Mouse (Mus musculus) left cerebral cortex, postnatal 4 days (tissue): ENCODE data around the gene Pcyox1. TPM values are rescaled to one million over a fixed set of nuclear protein-coding genes. Genes with fewer than 3 reads are reported as not detected.
A peak's percentile ranks its signal among the peaks of the same experiment; 100 is the strongest.
"Not testable (repeated sequence)": the region's sequence is repeated elsewhere in the genome, so short reads cannot be mapped to it uniquely, and the experiment has no call there.

Experiments used
- DNase-seq: peaks from one replicate; pipeline ENCODE4 v3.0.0-alpha.2; 2022
- intact Hi-C: fragments of 180-260 bp; cut with DNase I; formaldehyde crosslinking; loops from one replicate; pipeline ENCODE4 v1.15.1; 2025
- total RNA-seq, 2 experiments: library from RNA; stranded (reverse); gene quantifications; 2 replicates each; pipeline ENCODE4 v1.2.3; 2021

Gene Pcyox1
- total RNA-seq, 2 experiments from 2014 or later, result 105 to 113 TPM

DNA sequence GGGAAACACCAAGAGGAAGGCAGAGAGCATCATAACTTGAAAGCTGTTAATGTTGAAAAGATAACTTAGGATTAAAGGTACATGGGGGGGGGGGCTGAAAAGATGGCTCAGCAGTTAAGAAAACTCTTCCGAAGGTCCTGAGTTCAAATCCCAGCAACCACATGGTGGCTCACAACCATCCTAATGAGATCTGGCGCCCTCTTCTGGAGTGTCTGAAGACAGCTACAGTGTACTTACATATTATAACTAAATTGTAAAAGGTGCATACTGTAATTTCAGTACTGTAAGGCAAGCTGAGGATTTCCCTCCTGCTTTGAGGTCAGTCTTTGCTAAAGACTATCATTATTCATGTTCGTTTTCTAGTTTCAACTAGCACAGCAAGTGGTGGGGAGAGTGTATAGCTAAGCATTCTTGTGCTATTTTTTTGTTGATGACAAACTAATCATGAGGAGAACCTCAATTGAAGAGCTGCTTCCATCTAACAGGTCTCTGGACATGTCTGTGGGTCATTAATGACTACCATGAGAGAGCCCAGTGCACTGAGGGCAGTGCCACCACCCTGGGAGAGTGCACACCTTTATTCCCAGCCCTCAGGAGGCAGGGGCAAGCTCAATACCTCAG, 26.8 kb downstream of the Pcyox1 start:
- intact Hi-C loops, result no loop called here
- no peak for DNase-seq

DNA sequence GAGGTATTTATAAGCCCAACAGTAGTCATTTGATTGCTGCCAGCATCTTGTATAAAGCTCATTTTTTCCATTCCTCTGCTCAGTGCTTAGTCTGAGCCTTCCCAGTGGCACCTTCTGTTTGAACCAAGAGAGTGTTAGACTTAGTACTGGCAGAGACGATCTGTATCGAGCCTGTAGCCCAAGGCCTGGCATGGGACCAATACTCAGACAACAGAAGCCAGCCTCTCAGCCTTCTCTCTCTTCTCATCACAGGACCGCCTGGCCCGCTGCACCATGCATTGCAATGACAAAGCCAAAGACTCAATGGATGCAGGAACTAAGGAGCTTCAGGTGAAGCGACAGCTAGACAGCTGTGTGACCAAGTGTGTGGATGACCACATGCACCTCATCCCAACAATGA, 28.5 kb downstream of the Pcyox1 start:
- no peak for DNase-seq
- intact Hi-C loops, result loop anchor here (10.0 kb wide), 1 partner anchor 344 kb away; the partner anchor contains the start of gene Add2

DNA sequence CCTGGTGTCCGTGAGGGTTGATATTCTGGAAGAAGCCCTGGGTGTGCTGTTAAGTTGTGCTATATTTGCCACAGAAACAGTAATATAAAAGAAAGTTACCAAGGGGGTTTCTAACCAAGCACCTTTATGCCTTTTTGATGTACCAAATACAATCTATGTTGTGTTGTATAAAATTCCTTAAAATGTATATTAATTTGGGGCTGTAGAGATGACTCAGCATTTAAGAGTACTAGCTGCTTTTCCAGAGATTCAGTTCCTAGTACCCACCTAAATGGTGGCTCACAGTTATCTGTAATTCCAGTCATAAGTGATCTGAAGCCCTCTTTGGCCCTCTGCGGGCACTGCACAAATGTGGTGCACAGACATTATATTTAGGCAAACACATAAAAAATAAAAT, 30.1 kb downstream of the Pcyox1 start:
- intact Hi-C loops, result loop anchor here (10.0 kb wide), 1 partner anchor 342 kb away; the partner anchor contains the start of gene Add2
- DNase-seq, result no peak

DNA sequence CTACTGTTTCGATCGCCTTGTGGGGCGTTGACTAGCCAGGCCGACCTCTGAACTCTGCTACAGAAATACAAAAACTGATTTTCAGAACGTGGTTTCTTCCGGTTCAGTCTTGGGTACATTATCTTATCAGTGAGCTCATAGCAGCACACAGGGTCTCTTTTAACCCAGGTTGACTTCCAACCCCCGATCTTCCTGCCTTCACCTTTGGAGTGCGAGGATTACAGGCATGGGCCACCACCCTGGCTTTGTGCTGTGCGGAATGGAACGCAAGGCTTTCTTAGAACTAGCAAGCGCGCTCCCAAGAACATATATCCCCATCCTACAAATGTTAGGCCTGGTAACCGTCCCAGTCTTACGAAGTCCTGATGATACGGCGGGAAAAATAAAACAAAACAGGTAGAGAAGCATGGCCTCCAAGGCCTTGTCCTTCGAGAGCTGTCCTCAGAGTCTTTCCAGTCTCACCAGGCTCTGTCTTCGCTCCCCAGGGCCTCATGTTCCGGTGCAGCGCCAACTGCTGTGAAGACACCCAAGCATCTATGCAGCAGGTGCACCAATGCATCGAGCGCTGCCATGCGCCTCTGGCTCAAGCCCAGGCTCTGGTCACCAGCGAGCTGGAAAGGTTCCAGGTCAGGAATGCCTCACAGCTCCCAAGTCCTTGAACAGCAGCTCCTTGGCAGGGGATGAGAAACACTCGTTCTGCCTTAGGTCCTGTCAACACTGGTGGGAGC, 30.7 kb downstream of the Pcyox1 start:
- peak; percentile 72 for DNase-seq

DNA sequence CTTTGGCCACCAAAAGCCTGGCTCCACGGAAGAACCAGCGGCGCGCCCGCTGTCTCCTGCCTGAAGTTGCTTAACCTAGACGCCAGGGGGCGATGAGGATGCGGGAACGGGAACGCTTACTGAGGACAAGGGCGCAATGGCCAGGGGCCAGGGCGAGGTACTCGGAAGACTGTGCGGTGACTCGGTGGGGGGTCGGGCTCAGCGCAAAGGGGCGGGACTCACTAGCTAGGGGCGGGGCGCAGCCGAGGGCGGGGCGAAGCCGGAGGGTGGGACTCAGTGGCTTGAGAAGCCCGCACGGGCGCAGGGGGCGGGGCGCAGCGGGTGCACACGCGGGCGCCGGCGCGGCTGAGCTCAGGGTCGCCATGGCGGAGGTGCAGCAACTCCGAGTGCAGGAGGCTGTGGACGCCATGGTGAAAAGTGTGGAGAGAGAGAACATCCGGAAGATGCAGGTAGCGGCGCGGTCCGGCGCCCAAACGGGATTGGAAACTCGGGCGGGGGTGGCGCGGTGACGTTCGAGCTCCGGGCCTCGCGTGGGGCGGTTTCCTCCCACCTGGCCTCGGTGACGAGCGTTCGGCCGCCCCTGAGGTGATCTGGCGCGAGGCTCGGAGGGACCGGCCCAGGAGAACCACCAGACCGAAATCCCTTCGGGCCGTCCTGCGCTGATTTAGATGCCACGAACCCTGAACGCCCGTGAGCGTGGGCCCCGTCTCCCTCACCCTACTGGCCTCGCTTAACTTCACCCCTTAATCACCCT, 31.4 kb downstream of the Pcyox1 start, which contains the start of gene Fam136a:
Gene Fam136a, plus strand, starts transcription at position 276 of the 754 bp plus-strand sequence.
- DNase-seq, result peak; percentile 99
- intact Hi-C loops, result loop anchor here (2.0 to 10.0 kb wide), 2 partner anchors 237 to 341 kb away; partner anchors contain the start of gene Add2

More for the DNA sequence above, 30.7 kb downstream of the Pcyox1 start:
- intact Hi-C loops, result loop anchor here (10.0 kb wide), 1 partner anchor 341 kb away; the partner anchor contains the start of gene Add2

DNA sequence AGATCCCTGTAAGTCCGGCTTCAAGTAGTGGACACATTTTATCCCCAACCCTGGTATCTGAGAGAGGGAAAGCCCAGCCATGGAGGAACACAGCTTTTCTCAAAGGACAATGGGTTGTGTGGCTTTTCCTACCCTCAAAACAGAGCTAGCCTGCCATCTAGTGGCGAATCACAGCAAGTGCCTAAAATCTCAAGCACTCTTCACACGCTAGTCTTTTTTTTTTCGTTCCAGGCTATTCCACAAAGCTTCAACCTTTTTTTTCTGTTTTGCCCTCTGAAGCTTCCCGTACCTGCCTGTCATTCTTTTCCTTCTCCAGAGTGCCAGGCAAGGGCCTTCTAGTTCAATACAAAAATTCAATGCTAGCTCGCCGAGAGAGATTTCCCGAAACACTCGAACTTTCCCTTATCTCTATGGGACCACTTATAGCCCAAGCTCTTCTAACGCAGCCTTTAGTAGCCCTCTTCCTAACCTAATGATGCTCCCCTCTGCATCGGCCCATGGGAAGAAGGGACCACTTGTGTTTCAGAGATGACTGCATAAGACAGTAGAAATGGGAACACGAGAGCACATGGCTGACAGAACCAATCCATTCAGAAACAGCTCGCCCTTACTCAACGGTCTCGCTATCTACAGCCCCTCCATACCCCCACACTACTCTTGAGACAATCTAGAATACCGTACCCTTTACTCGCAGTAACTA, 32.4 kb downstream of the Pcyox1 start:
- peak; percentile 81 for DNase-seq
- intact Hi-C loops, result loop anchor here (2.0 to 10.0 kb wide), 2 partner anchors 236 to 340 kb away; partner anchors contain the start of gene Add2

DNA sequence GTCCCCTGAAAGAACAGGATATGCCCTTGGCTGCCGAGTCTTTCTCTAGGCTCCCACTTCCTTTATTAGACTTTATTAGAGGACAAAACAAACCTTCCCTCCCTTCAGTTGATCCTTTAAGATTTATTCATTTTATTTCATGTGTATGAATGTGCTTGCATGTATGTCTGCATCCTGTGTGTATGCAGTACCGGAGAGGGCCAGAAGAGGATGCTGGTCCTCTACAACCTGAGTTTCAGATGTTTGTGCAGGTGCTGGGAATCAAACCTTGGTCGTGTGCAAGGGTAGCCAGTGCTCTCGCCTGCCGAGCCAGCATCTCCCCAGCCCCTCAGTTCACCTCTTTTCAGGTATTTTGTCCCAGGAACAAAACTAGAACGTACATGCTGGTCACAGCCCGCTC, 35.6 kb downstream of the Pcyox1 start:
- DNase-seq, result no peak
- intact Hi-C loops, result loop anchor here (10.0 kb wide), 1 partner anchor 337 kb away; the partner anchor contains the start of gene Add2

DNA sequence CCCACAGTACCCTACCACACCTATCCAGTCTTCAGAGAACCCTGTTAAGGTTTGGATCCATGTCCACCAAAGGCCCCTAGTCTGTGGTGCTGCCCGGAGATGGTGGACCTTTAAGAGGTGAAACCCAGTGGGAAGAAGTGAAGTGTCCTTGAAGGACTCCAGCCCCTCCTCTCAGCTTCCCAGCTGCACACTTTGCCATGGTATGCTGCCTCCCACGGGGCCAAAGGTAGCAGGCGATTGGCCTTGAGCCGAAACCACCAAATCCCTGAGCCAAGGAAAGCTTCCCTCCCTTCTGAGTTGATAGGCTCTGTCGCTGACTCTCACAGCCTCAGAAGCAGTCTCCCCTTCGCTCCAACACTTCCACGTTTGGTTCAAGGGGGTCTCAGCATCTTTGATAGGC, 36.3 kb downstream of the Pcyox1 start:
- no peak for DNase-seq
- intact Hi-C loops, result loop anchor here (10.0 kb wide), 1 partner anchor 336 kb away; the partner anchor contains the start of gene Add2

DNA sequence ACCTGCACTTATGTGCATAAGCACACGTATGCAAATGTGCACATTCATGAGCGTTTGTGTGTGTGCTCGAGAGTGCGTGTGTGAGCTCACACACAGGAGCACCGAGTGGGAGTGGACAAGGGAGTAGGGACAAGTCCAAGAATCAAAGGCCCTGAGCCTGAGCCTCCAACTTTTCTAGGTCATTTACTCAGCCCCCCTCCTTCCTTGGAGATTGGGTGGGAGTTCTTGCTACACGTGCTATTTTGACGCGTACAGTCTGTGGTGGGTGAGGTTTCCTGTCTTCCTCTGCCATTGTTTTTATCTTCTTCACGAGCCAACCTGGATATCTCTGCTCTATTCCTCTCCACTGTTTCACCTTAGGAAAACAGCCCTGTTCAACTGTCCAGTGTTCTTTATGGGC, 40.0 kb downstream of the Pcyox1 start:
- no peak for DNase-seq
- intact Hi-C loops, result no loop called here

DNA sequence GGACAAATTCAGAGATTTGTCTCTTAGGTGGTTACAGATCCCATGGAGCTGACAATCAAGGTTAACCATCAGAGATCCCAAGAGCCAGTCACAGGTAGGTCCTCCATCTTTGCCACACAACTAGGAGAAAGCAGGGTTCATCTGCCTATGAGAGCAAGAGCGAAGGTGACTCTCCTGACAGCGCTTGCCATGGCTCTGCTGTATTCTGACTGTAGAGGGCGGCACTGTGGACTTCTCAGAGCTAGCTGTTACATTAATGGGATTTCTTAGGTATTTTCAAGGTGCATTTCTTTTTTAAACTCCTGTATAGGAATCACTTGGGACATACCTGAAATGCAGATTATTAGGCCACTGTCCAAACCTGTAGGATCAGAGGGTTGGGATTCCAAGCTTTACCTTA, 42.0 kb downstream of the Pcyox1 start:
- DNase-seq, result no peak
- intact Hi-C loops, result no loop called here

DNA sequence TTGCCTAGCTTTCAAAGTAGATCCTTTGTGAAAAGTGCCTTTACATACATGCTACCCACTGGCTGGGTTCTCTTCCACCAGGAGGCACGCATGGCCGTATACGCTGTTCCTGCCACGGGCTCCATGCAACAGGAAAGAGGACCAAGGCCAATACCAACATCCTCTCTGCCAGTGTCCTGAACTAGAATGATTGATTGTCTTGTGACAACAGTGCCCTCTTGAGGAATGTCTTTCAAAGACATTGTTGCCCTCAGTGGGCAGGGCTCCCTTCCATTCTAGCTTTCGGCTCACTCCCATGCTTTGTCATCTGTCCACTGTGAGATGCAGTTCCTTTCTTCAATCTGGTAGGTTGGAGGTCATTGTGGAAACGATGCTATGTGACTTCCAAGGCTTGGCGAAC, 47.7 kb downstream of the Pcyox1 start:
- intact Hi-C loops, result no loop called here
- DNase-seq, result no peak

DNA sequence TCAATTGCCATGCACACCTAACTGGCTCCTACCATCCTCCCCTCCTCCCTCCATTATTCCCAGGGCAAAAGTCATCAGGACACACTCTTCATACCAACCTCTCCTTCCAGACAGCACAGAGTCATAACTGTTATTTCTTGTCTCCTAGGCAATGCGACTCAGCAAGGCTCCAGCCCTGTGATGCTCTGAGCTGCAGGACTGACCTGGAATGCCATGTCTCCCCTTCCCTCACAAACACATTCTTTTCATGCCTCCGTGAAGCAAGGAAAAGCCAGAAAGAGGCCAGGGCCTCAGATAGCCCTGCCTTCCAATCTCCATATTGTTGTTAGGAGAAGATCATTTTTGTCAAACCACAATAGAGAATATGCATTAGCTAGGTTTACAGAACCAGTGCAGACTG, 50.9 kb downstream of the Pcyox1 start:
- intact Hi-C loops, result no loop called here

DNA sequence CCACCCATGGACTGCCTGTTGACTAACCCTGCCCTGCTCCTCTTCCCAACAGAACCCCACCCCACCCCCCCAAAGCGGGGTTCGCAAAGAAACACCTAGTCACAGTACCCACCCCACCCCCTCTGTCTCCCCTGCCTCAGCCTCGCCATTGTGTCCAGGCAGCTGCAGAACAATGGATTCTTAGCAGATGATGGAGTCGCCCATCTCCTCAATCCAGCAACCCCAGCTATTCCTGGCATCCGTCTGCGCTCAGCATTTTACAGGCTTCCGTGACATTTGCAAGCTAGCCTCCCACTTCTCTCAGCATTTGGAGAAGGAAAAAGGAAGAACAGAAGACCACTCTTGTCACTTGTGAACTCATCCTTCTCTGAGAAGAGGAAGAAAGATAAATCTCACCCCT, 53.3 kb downstream of the Pcyox1 start:
- intact Hi-C loops, result no loop called here

More for the DNA sequence above, 50.9 kb downstream of the Pcyox1 start:
- no peak for DNase-seq

DNA sequence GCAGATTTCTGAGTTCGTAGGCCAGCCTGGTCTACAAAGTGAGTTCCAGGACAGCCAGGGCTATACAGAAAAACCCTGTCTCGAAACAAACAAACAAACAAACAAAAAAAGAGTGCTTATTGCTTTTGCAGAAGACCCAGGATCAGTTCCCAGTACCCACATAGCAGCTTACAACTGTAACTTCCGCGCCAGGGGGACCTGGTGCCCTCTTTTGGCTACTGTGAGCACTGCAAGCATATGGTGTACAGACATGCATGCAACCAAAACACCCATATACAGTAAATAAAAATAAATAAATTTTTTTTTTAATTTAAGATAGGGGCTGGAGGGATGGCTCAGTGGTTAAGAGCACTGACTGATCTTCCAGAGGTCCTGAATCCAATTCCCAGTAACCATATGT, 60.6 kb downstream of the Pcyox1 start:
- intact Hi-C loops, DNase-seq: not testable (repeated sequence)

More for the DNA sequence above, 53.3 kb downstream of the Pcyox1 start:
- DNase-seq, result no peak

Other genes with a start within 250 kb of the Pcyox1 start
- gene Tgfa, start 201.9 kb downstream of the Pcyox1 start, total RNA-seq, result 10 to 100 TPM; 28.6 TPM
- 10 to 100 TPM; 45.4 to 50.4 TPM for gene Fam136a, start 31.5 kb downstream of the Pcyox1 start, total RNA-seq
- 100 to 1,000 TPM; 120 to 152 TPM for gene Snrpg, start 25.9 kb downstream of the Pcyox1 start, total RNA-seq
- gene Tia1, start 7.1 kb upstream of the Pcyox1 start, total RNA-seq, result 100 to 1,000 TPM; 192 TPM
- gene Gm44790, start 29.5 kb upstream of the Pcyox1 start, total RNA-seq, result not detected
- 10 to 100 TPM; 16.2 to 17.6 TPM for gene C87436, start 41.2 kb upstream of the Pcyox1 start, total RNA-seq
- 100 to 1,000 TPM; 206 to 208 TPM for gene Pcbp1, start 129.2 kb upstream of the Pcyox1 start, total RNA-seq
- 1 to 10 TPM; 1.1 to 1.7 TPM for gene Asprv1, start 231.0 kb upstream of the Pcyox1 start, total RNA-seq